Mouse (Mus musculus): ENCODE measurements around the gene Gdpd5. TPM values are rescaled to one million over a fixed set of nuclear protein-coding genes. Genes with fewer than 3 reads are reported as not detected.

The Gdpd5 gene
- polyA plus RNA-seq, 1 experiment from 2014 or later, result 16.7 TPM

Other genes with a start within 250 kb of the Gdpd5 start
- 10.1 and 11.4 TPM in 2 replicates for gene Uvrag, start 240.3 kb upstream of the Gdpd5 start, polyA plus RNA-seq (2014; fragmentation: Nextera tagmentation; extraction: Ambion mirVana)
- 8.7 and 9.8 TPM in 2 replicates for gene Dgat2, start 198.7 kb upstream of the Gdpd5 start, polyA plus RNA-seq (2014; fragmentation: Nextera tagmentation; extraction: Ambion mirVana)
- gene Mogat2, start 142.8 kb upstream of the Gdpd5 start, polyA plus RNA-seq (2014; fragmentation: Nextera tagmentation; extraction: Ambion mirVana), result 10.1 and 13.0 TPM in 2 replicates
- gene Map6, start 114.0 kb upstream of the Gdpd5 start, polyA plus RNA-seq (2014; fragmentation: Nextera tagmentation; extraction: Ambion mirVana), result 38.8 and 43.1 TPM in 2 replicates
- gene Serpinh1, start 28.2 kb upstream of the Gdpd5 start, polyA plus RNA-seq (2014; fragmentation: Nextera tagmentation; extraction: Ambion mirVana), result 202 and 210 TPM in 2 replicates
- gene Klhl35, start 84.6 kb downstream of the Gdpd5 start, polyA plus RNA-seq (2014; fragmentation: Nextera tagmentation; extraction: Ambion mirVana), result 22.5 and 22.9 TPM in 2 replicates
- 716 and 724 TPM in 2 replicates for gene Rps3, start 102.3 kb downstream of the Gdpd5 start, polyA plus RNA-seq (2014; fragmentation: Nextera tagmentation; extraction: Ambion mirVana)
- 4.1 and 4.6 TPM in 2 replicates for gene Arrb1, start 154.1 kb downstream of the Gdpd5 start, polyA plus RNA-seq (2014; fragmentation: Nextera tagmentation; extraction: Ambion mirVana)
- gene Tpbgl, start 245.7 kb downstream of the Gdpd5 start, polyA plus RNA-seq (2014; fragmentation: Nextera tagmentation; extraction: Ambion mirVana), result 0.34 and 0.92 TPM in 2 replicates

All from midbrain, embryonic 11.5 days (tissue).